Mouse (Mus musculus) stomach, postnatal 0 days (tissue): ENCODE results near the gene Stx4a. TPM values are rescaled to one million over a fixed set of nuclear protein-coding genes. Genes with fewer than 3 reads are reported as not detected.

Source experiments
- ATAC-seq: fragments of 200-750 bp; cut with Nextera tagmentation; 2 replicates; pipeline ENCODE4 v1.8.0; 2017; ENCODE audit not compliant: low FRiP score, low TSS enrichment
- DNase-seq: peaks from one replicate; pipeline ENCODE4 v3.0.0-alpha.2; 2016; ENCODE audit warnings: low spot score
- H3K27ac ChIP-seq: fragments of 300-500 bp; sonication (generic); replicated peaks from 2 replicates; pipeline ENCODE4 v1.5.1; 2014; ENCODE audit warnings: mild to moderate bottlenecking, control low read depth
- H3K27me3 ChIP-seq: fragments of 300-500 bp; sonication (generic); 2 replicates; pipeline ENCODE4 v1.6.1; 2014; ENCODE audit warnings: low read length; ENCODE audit not compliant: control insufficient read depth, insufficient read depth
- H3K36me3 ChIP-seq: fragments of 300-500 bp; sonication (generic); 2 replicates; pipeline ENCODE4 v1.6.1; 2014; ENCODE audit warnings: low read length, mixed read lengths; ENCODE audit not compliant: control insufficient read depth, insufficient read depth
- H3K4me1 ChIP-seq: fragments of 300-500 bp; sonication (generic); replicated peaks from 2 replicates; pipeline ENCODE4 v1.6.1; 2014; ENCODE audit warnings: antibody characterized with exemption; ENCODE audit not compliant: control insufficient read depth, insufficient read depth
- H3K4me2 ChIP-seq: fragments of 300-500 bp; sonication (generic); replicated peaks from 2 replicates; pipeline ENCODE4 v1.6.1; 2014; ENCODE audit warnings: low read depth, mild to moderate bottlenecking, control low read depth, moderate library complexity
- H3K4me3 ChIP-seq: fragments of 300-500 bp; sonication (generic); 2 replicates; pipeline ENCODE4 v1.5.1; 2014; ENCODE audit warnings: low read depth, low read length, control low read depth
- H3K9ac ChIP-seq: fragments of 300-500 bp; sonication (generic); 2 replicates; pipeline ENCODE4 v1.6.1; 2014; ENCODE audit warnings: mild to moderate bottlenecking, low read length, control low read depth, mixed read lengths
- H3K9me3 ChIP-seq: fragments of 300-500 bp; sonication (generic); 2 replicates; pipeline ENCODE4 v1.6.1; 2016; ENCODE audit warnings: low read length; ENCODE audit not compliant: control insufficient read depth
- CTCF ChIP-seq: IDR thresholded peaks from 2 replicates; pipeline ENCODE4 v1.5.1; 2016; ENCODE audit warnings: antibody characterized with exemption, low read depth, mild to moderate bottlenecking, moderate library complexity
- EP300 ChIP-seq: optimal IDR thresholded peaks from 2 replicates; pipeline ENCODE3; 2016; ENCODE audit warnings: antibody characterized with exemption
- WGBS: fragments of 180-500 bp; shearing (Covaris S2); extraction: QIAGEN DNeasy Blood & Tissue Kit; methylation state at CpG from one replicate; pipeline ENCODE4 v1.1.7; 2014; 5-methylcytosine and 5-hydroxymethylcytosine counted together
- polyA plus RNA-seq: library from polyadenylated mRNA; unstranded; fragments of >200 nt; fragmentation: Nextera tagmentation; extraction: Ambion mirVana; gene quantifications from 2 replicates; pipeline ENCODE4 v1.2.1, GENCODE M21; 2015

Stx4a gene
- polyA plus RNA-seq, 1 experiment from 2014 or later, result 28.4 TPM

GRCm38 (mm10) chr7:127867641-127868040, 43.5 kb downstream of the Stx4a start:
- no peaks in the 10 kb centered on the region for H3K27me3 ChIP-seq
- no peak overlapping the region for H3K9ac ChIP-seq
- H3K4me2 ChIP-seq, result no peak overlapping the region
- H3K9me3 ChIP-seq, result no peaks in the 10 kb centered on the region
- peaks cover 5% of the 10 kb centered on the region for H3K36me3 ChIP-seq
- TF ChIP-seq EP300, result no peak
- no peak for TF ChIP-seq CTCF
- no peak overlapping the region for H3K4me3 ChIP-seq
- 97% methylated on average over 18 of the region's 18 CpGs for WGBS
- 0 out of 2 replicates have a peak, but pooled peaks cover 3% of the 10 kb centered on the region for H3K4me1 ChIP-seq
- no peak overlapping the region for H3K27ac ChIP-seq
- ATAC-seq, result no peak
- no peak for DNase-seq

GRCm38 (mm10) chr7:127869149-127869810, 45.2 kb downstream of the Stx4a start:
- Histone ChIP-seq H3K27ac (0 out of 2 replicates have a peak overlapping the region, but pooled peaks have one; percentile 30), H3K36me3 (peaks cover 5% of the 10 kb centered on the region), H3K9ac (peak overlapping the region; percentile 35; the same call in 1 of the 2 replicates), H3K27me3 (no peaks in the 10 kb centered on the region), H3K4me3 (no peak overlapping the region), H3K4me1 (0 out of 2 replicates have a peak, but pooled peaks cover 3% of the 10 kb centered on the region), H3K9me3 (no peaks in the 10 kb centered on the region), H3K4me2 (no peak overlapping the region)
- ATAC-seq (peak; percentile 24), DNase-seq (no peak)
- 32% methylated on average over 3 of the region's 3 CpGs for WGBS
- TF ChIP-seq EP300 (no peak), CTCF (no peak)

- WGBS, result 75% methylated on average over 5 of the region's 5 CpGs
- DNase-seq, result no peak
- ATAC-seq, result no peak
- peak; percentile 62 for TF ChIP-seq CTCF
- TF ChIP-seq EP300, result no peak
- H3K4me3 ChIP-seq, result no peak overlapping the region
- no peak overlapping the region for H3K4me2 ChIP-seq
- 0 out of 2 replicates have a peak, but pooled peaks cover 3% of the 10 kb centered on the region for H3K4me1 ChIP-seq
- no peaks in the 10 kb centered on the region for H3K9me3 ChIP-seq
- H3K27ac ChIP-seq, result no peak overlapping the region
- no peaks in the 10 kb centered on the region for H3K27me3 ChIP-seq
- H3K9ac ChIP-seq, result no peak overlapping the region
- H3K36me3 ChIP-seq, result peaks cover 5% of the 10 kb centered on the region
Measured at GRCm38 (mm10) chr7:127870136-127870821, 46.2 kb downstream of the Stx4a start.

- Histone ChIP-seq H3K36me3 (peaks cover 16% of the 10 kb centered on the region), H3K4me1 (0 out of 2 replicates have a peak, but pooled peaks cover 3% of the 10 kb centered on the region), H3K9ac (peak overlapping the region; percentile 94), H3K4me2 (peak overlapping the region; percentile 68), H3K27ac (peak overlapping the region; percentile 97), H3K9me3 (no peaks in the 10 kb centered on the region), H3K27me3 (no peaks in the 10 kb centered on the region), H3K4me3 (peak overlapping the region; percentile 97)
- no peak for TF ChIP-seq EP300
- no peak for TF ChIP-seq CTCF
- 3% methylated on average over 20 of the region's 20 CpGs for WGBS
- no peak for ATAC-seq
- no peak for DNase-seq
Measured at GRCm38 (mm10) chr7:127874812-127875626, 50.9 kb downstream of the Stx4a start.

- H3K9ac ChIP-seq, result peak overlapping the region; percentile 94
- WGBS, result 1% methylated on average over 37 of the region's 43 CpGs
- H3K4me2 ChIP-seq, result peak overlapping the region; percentile 68
- DNase-seq (peak; percentile 95), ATAC-seq (peak; percentile 90)
- H3K27ac ChIP-seq, result peak overlapping the region; percentile 97
- no peak for TF ChIP-seq EP300
- TF ChIP-seq CTCF, result no peak
- 0 out of 2 replicates have a peak, but pooled peaks cover 3% of the 10 kb centered on the region for H3K4me1 ChIP-seq
- peaks cover 18% of the 10 kb centered on the region for H3K36me3 ChIP-seq
- peak overlapping the region; percentile 97 for H3K4me3 ChIP-seq
- no peaks in the 10 kb centered on the region for H3K9me3 ChIP-seq
- H3K27me3 ChIP-seq, result no peaks in the 10 kb centered on the region
Measured at GRCm38 (mm10) chr7:127875627-127876001, 51.5 kb downstream of the Stx4a start.
